Mouse (Mus musculus): ENCODE results near the gene Itgb1bp1.

DNA sequence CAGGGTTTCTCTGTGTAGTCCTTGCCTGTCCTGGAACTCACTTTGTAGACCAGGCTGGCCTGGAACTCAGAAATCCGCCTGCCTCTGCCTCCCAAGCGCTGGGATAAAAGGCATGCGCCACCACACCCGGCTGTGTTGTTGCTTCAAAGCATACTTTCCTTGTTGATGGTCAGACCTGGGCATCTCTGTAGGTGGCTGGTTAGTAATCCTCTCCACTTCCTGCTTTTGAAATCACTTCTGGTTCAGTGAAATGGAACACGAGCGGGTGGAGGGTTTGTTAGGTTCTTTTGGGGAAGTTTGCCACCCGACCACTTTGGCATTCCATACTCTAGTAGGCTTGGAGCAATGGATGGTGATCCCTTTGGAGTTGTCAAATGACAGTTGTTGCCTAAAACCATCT lies 52.4 kb downstream of the Itgb1bp1 start:
- TF ChIP-seq CTCF (IDR thresholded peaks at IDR 0.05; ENCODE audit: low read depth) (no peak), EP300 (IDR thresholded peaks at IDR 0.05; ENCODE audit: low read depth) (no peak)

Measured in heart, postnatal 0 days (tissue).